Mouse (Mus musculus) kidney, adult 2 months (tissue): ENCODE results near the gene Tomm70a. TPM values are rescaled to one million over a fixed set of nuclear protein-coding genes. Genes with fewer than 3 reads are reported as not detected.

Source experiments
- DNase-seq: peaks from one replicate; pipeline ENCODE4 v3.0.0; 2021
- H3K27ac ChIP-seq: fragments of 200-500 bp; 2 replicates; pipeline ENCODE4 v1.5.1; 2012; ENCODE audit warnings: low read depth, low read length, control low read depth, inconsistent platforms; ENCODE audit not compliant: insufficient read depth
- H3K27me3 ChIP-seq: fragments of 200-500 bp; replicated peaks from 2 replicates; pipeline ENCODE4 v1.6.1; 2012; ENCODE audit warnings: mild to moderate bottlenecking, moderate library complexity, low read length, inconsistent platforms; ENCODE audit not compliant: control insufficient read depth, insufficient read depth
- H3K36me3 ChIP-seq: fragments of 200-500 bp; 2 replicates; pipeline ENCODE4 v1.6.1; 2012; ENCODE audit warnings: mild to moderate bottlenecking, moderate library complexity, low read length, inconsistent platforms; ENCODE audit not compliant: control insufficient read depth, insufficient read depth
- H3K4me1 ChIP-seq: fragments of 200-500 bp; 2 replicates; pipeline ENCODE4 v1.6.1; 2011; ENCODE audit warnings: low read length; ENCODE audit not compliant: control insufficient read depth, insufficient read depth
- H3K4me3 ChIP-seq: fragments of 200-500 bp; 2 replicates; pipeline ENCODE4 v1.5.1; 2011; ENCODE audit warnings: mild to moderate bottlenecking, low read depth, low read length, control low read depth; ENCODE audit not compliant: insufficient read depth
- CTCF ChIP-seq: fragments of 200-500 bp; conservative IDR thresholded peaks from 2 replicates; pipeline ENCODE4 v1.5.1; 2011; ENCODE audit warnings: low read depth, mild to moderate bottlenecking, control low read depth, low read length, moderate library complexity, mixed read lengths; ENCODE audit not compliant: insufficient read depth, insufficient read length
- POLR2A ChIP-seq: fragments of 200-500 bp; IDR thresholded peaks from one replicate; pipeline ENCODE4 v1.6.1; 2011; ENCODE audit warnings: low read depth, low read length, control low read depth
- WGBS: fragments of 180-500 bp; shearing (Covaris S2); methylation state at CpG from one replicate; pipeline ENCODE4 v1.1.7; 2018; 5-methylcytosine and 5-hydroxymethylcytosine counted together
- polyA plus RNA-seq: library from polyadenylated mRNA; depleted of rRNA; stranded (reverse); fragments of >200 nt; gene quantifications from 2 replicates; pipeline ENCODE4 v1.2.3, GENCODE M21; 2012

Gene Tomm70a
- polyA plus RNA-seq, 1 experiment, result 12.5 TPM

- peak; percentile 52 for DNase-seq
- Histone ChIP-seq H3K27me3 (no peaks in the 10 kb centered on the region), H3K4me1 (peaks cover 29% of the 10 kb centered on the region), H3K36me3 (peaks cover 16% of the 10 kb centered on the region), H3K27ac (peak overlapping the region; percentile 96), H3K4me3 (no peak overlapping the region)
- TF ChIP-seq POLR2A (no peak), CTCF (no peak)
- WGBS, result 44% methylated on average over 1 of the region's 1 CpGs
Observed at GRCm38 (mm10) chr16:57163694-57164093, 42.2 kb downstream of the Tomm70a start.

GRCm38 (mm10) chr16:57165157-57165556, 43.7 kb downstream of the Tomm70a start:
- no peaks in the 10 kb centered on the region for H3K27me3 ChIP-seq
- peaks cover 10% of the 10 kb centered on the region; the same call in 1 of the 2 replicates for H3K36me3 ChIP-seq
- peak overlapping the region; percentile 51 for H3K27ac ChIP-seq
- DNase-seq, result no peak
- TF ChIP-seq CTCF (no peak), POLR2A (no peak)
- 85% methylated on average over 5 of the region's 5 CpGs for WGBS
- no peak overlapping the region for H3K4me3 ChIP-seq
- H3K4me1 ChIP-seq, result peaks cover 27% of the 10 kb centered on the region

- Histone ChIP-seq H3K27me3 (no peaks in the 10 kb centered on the region), H3K36me3 (peaks cover 6% of the 10 kb centered on the region; the same call in 1 of the 2 replicates), H3K4me1 (peaks cover 27% of the 10 kb centered on the region), H3K4me3 (no peak overlapping the region), H3K27ac (peak overlapping the region; percentile 48)
- TF ChIP-seq CTCF (no peak), POLR2A (no peak)
- WGBS, result 62% methylated on average over 6 of the region's 6 CpGs
- no peak for DNase-seq
Observed at GRCm38 (mm10) chr16:57166086-57166485, 44.6 kb downstream of the Tomm70a start.

GRCm38 (mm10) chr16:57166611-57167513, 45.4 kb downstream of the Tomm70a start, which contains the start of gene Nit2:
Nit2 (minus strand) TSS chr16:57167341.
- Histone ChIP-seq H3K27ac (peak within 1 kb of the TSS; percentile 62), H3K4me1 (peaks cover 27% of the 10 kb centered on the region), H3K4me3 (peak within 1 kb of the TSS; percentile 87), H3K27me3 (no peaks in the 10 kb centered on the region), H3K36me3 (peaks cover 4% of the 10 kb centered on the region; the same call in 1 of the 2 replicates)
- peak; percentile 77 for TF ChIP-seq CTCF
- peak; percentile 59 for TF ChIP-seq POLR2A
- under 1% methylated on average over 58 of the region's 58 CpGs for WGBS
- DNase-seq, result peak; percentile 97

- no peaks in the 10 kb centered on the region for H3K27me3 ChIP-seq
- TF ChIP-seq POLR2A (no peak), CTCF (no peak)
- peak overlapping the region; percentile 87 for H3K4me3 ChIP-seq
- peaks cover 27% of the 10 kb centered on the region for H3K4me1 ChIP-seq
- H3K27ac ChIP-seq, result peak overlapping the region; percentile 58
- WGBS, result 15% methylated on average over 5 of the region's 5 CpGs
- H3K36me3 ChIP-seq, result peaks cover 2% of the 10 kb centered on the region; the same call in 1 of the 2 replicates
- DNase-seq, result no peak
Observed at GRCm38 (mm10) chr16:57167514-57167912, 46.0 kb downstream of the Tomm70a start.

- no peak for DNase-seq
- peaks cover 22% of the 10 kb centered on the region for H3K4me1 ChIP-seq
- H3K27ac ChIP-seq, result no peak overlapping the region
- no peak overlapping the region for H3K4me3 ChIP-seq
- 85% methylated on average over 4 of the region's 4 CpGs for WGBS
- no peak for TF ChIP-seq POLR2A
- no peak for TF ChIP-seq CTCF
- H3K36me3 ChIP-seq, result peaks cover 2% of the 10 kb centered on the region; the same call in 1 of the 2 replicates
- H3K27me3 ChIP-seq, result no peaks in the 10 kb centered on the region
Observed at GRCm38 (mm10) chr16:57168236-57168635, 46.7 kb downstream of the Tomm70a start.

- DNase-seq, result peak; percentile 71
- Histone ChIP-seq H3K27ac (peak overlapping the region; percentile 42; the same call in 1 of the 2 replicates), H3K27me3 (no peaks in the 10 kb centered on the region), H3K4me3 (no peak overlapping the region), H3K36me3 (no peaks in the 10 kb centered on the region), H3K4me1 (peaks cover 3% of the 10 kb centered on the region)
- 56% methylated on average over 8 of the region's 8 CpGs for WGBS
- TF ChIP-seq POLR2A (no peak), CTCF (no peak)
Observed at GRCm38 (mm10) chr16:57171161-57171560, 49.7 kb downstream of the Tomm70a start.
